Mouse (Mus musculus): ENCODE measurements at regions not wholly inside any gene's neighbourhood (a gene's known extent, or its start where the extent isn't known, plus 50 kb on each side); places are given as distances from the start of the nearest gene placed in this dataset.
A peak's percentile ranks its signal among the peaks of the same experiment; 100 is the strongest.
"Not testable (repeated sequence)": the region's sequence is repeated elsewhere in the genome, so short reads cannot be mapped to it uniquely, and the experiment has no call there.

GRCm38 (mm10) chr6:47679946-47680345, 84.8 kb upstream of the Ezh2 start:
- DNase-seq (ENCODE audit: low read depth), result not testable (repeated sequence)

GRCm38 (mm10) chr6:47672741-47673140, 77.6 kb upstream of the Ezh2 start:
- DNase-seq (ENCODE audit: low read depth), result not testable (repeated sequence)

- not testable (repeated sequence) for DNase-seq (ENCODE audit: low read depth)
Measured at GRCm38 (mm10) chr6:47652880-47653279, 57.7 kb upstream of the Ezh2 start.

GRCm38 (mm10) chr6:47651385-47651718, 56.2 kb upstream of the Ezh2 start:
- not testable (repeated sequence) for DNase-seq (ENCODE audit: low read depth)

- peak; percentile 83 for DNase-seq (ENCODE audit: low read depth)
Measured at GRCm38 (mm10) chr6:47650463-47651384, 55.6 kb upstream of the Ezh2 start.

- no peak for DNase-seq (ENCODE audit: low read depth)
Measured at GRCm38 (mm10) chr6:47649961-47650360, 54.8 kb upstream of the Ezh2 start.

- no peak for DNase-seq (ENCODE audit: low read depth)
Measured at GRCm38 (mm10) chr6:47649451-47649931, 54.4 kb upstream of the Ezh2 start.

- no peak for DNase-seq (ENCODE audit: low read depth)
Measured at GRCm38 (mm10) chr6:47648899-47649298, 53.8 kb upstream of the Ezh2 start.

- no peak for DNase-seq (ENCODE audit: low read depth)
Measured at GRCm38 (mm10) chr6:47648316-47648715, 53.2 kb upstream of the Ezh2 start.

- DNase-seq (ENCODE audit: low read depth), result no peak
Measured at GRCm38 (mm10) chr6:47647876-47648275, 52.7 kb upstream of the Ezh2 start.

- DNase-seq (ENCODE audit: low read depth), result no peak
Measured at GRCm38 (mm10) chr6:47646731-47647567, 51.8 kb upstream of the Ezh2 start.

GRCm38 (mm10) chr6:47646022-47646421, 50.9 kb upstream of the Ezh2 start:
- no peak for DNase-seq (ENCODE audit: low read depth)
